Mouse (Mus musculus) forebrain, embryonic 15.5 days (tissue): ENCODE measurements around the gene Abat. TPM values are rescaled to one million over a fixed set of nuclear protein-coding genes. Genes with fewer than 3 reads are reported as not detected.
"Not testable (repeated sequence)": the region's sequence is repeated elsewhere in the genome, so short reads cannot be mapped to it uniquely, and the experiment has no call there.

Experiments used
- ATAC-seq: fragments of 200-750 bp; cut with Nextera tagmentation; replicated peaks from 2 replicates; pipeline ENCODE4 v1.8.0; 2017; ENCODE audit warnings: mild to moderate bottlenecking, moderate TSS enrichment, moderate library complexity
- H3K27ac ChIP-seq: fragments of 300-500 bp; sonication (generic); replicated peaks from 2 replicates; pipeline ENCODE4 v1.5.1; 2015; ENCODE audit warnings: mild to moderate bottlenecking, inconsistent platforms
- H3K27me3 ChIP-seq: fragments of 300-500 bp; sonication (generic); 2 replicates; pipeline ENCODE4 v1.6.1; 2015; ENCODE audit warnings: inconsistent platforms
- H3K36me3 ChIP-seq: fragments of 300-500 bp; sonication (generic); 2 replicates; pipeline ENCODE4 v1.6.1; 2015; ENCODE audit warnings: mild to moderate bottlenecking, inconsistent platforms
- H3K4me1 ChIP-seq: fragments of 300-500 bp; sonication (generic); 2 replicates; pipeline ENCODE4 v1.6.1; 2015; ENCODE audit warnings: inconsistent platforms
- H3K4me2 ChIP-seq: fragments of 300-500 bp; sonication (generic); replicated peaks from 2 replicates; pipeline ENCODE4 v1.6.1; 2015; ENCODE audit warnings: mild to moderate bottlenecking, inconsistent platforms
- H3K4me3 ChIP-seq: fragments of 300-500 bp; sonication (generic); 2 replicates; pipeline ENCODE4 v1.5.1; 2015; ENCODE audit warnings: mild to moderate bottlenecking, inconsistent platforms
- H3K9ac ChIP-seq: fragments of 300-500 bp; sonication (generic); replicated peaks from 2 replicates; pipeline ENCODE4 v1.6.1; 2015; ENCODE audit warnings: mild to moderate bottlenecking, inconsistent platforms
- H3K9me3 ChIP-seq: fragments of 300-500 bp; sonication (generic); 2 replicates; pipeline ENCODE4 v1.6.1; 2016; ENCODE audit warnings: inconsistent platforms
- whole genome bisulfite sequencing: fragments of 180-500 bp; shearing (Covaris S2); methylation state at CpG from one replicate; pipeline ENCODE4 v1.1.7; 2015; ENCODE audit warnings: mixed read lengths; 5-methylcytosine and 5-hydroxymethylcytosine counted together
- polyA plus RNA-seq: library from polyadenylated mRNA; unstranded; fragments of >200 nt; fragmentation: Nextera tagmentation; extraction: Ambion mirVana; gene quantifications from 2 replicates; pipeline ENCODE4 v1.2.1, GENCODE M21; 2015

The Abat gene
- polyA plus RNA-seq, 1 experiment from 2014 or later = 51.0 TPM

DNA sequence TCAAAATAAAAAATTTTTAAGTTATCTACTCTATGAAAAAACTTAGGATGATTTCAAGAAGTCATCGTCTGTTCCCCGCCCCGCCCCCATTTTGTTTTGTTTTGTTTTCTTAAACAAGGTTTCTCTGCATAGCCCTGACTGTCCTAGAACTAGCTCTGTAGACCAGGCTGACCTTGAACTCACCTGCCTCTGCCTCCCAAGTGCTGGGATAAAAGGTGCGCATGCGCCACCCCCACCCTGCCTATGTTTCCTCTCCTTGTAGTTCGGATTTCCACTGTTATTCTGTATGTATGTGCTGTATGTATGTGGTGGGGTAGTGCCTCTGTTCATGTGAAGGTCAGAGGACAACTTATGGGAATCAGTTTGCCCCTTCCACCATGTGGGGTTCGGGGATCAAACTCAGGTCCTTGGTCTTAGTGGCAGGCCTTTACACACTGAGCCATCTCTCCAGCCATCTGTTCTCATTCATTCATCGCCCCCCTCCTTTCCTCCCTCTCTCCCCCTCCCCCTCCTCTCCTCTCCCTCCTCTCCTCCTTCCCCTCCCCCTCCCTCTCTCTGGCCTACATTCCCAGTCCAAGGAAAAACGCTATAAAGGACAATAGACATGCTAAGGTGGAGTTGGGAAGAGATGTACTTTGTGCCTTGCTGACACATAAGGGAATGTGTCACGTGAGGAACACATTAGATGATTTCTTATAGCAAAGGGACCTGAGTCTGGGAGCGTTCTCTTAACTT lies 21.4 kb downstream of the Abat start:
- H3K27ac ChIP-seq = no peak overlapping the region
- ATAC-seq = no peak
- H3K36me3 ChIP-seq = no peaks in the 10 kb centered on the region
- H3K9ac ChIP-seq = no peak overlapping the region
- H3K4me2 ChIP-seq = no peak overlapping the region
- H3K27me3 ChIP-seq = peaks cover 12% of the 10 kb centered on the region; the same call in 1 of the 2 replicates
- H3K4me3 ChIP-seq = no peak overlapping the region
- 89% methylated on average over 11 of the region's 11 CpGs for WGBS
- H3K4me1 ChIP-seq = peaks cover 17% of the 10 kb centered on the region
- no peaks in the 10 kb centered on the region for H3K9me3 ChIP-seq

GRCm38 (mm10) chr16:8535411-8535810 lies 22.2 kb downstream of the Abat start:
- WGBS = 76% methylated on average over 6 of the region's 6 CpGs

GRCm38 (mm10) chr16:8539150-8539865 lies 26.1 kb downstream of the Abat start:
- Histone ChIP-seq H3K4me1 (peaks cover 40% of the 10 kb centered on the region), H3K9me3 (no peaks in the 10 kb centered on the region), H3K4me3 (no peak overlapping the region), H3K9ac (no peak overlapping the region), H3K27ac (peak overlapping the region; percentile 90), H3K36me3 (no peaks in the 10 kb centered on the region), H3K4me2 (peak overlapping the region; percentile 28), H3K27me3 (no peaks in the 10 kb centered on the region)
- WGBS = 17% methylated on average over 9 of the region's 9 CpGs
- ATAC-seq = peak; percentile 93

More at GRCm38 (mm10) chr16:8535411-8535810, 22.2 kb downstream of the Abat start:
- Histone ChIP-seq H3K4me1 (peaks cover 25% of the 10 kb centered on the region), H3K27ac (no peak overlapping the region), H3K9me3 (no peaks in the 10 kb centered on the region), H3K4me3 (no peak overlapping the region), H3K9ac (no peak overlapping the region), H3K27me3 (peaks cover 8% of the 10 kb centered on the region; the same call in 1 of the 2 replicates), H3K36me3 (no peaks in the 10 kb centered on the region), H3K4me2 (no peak overlapping the region)
- no peak for ATAC-seq

DNA sequence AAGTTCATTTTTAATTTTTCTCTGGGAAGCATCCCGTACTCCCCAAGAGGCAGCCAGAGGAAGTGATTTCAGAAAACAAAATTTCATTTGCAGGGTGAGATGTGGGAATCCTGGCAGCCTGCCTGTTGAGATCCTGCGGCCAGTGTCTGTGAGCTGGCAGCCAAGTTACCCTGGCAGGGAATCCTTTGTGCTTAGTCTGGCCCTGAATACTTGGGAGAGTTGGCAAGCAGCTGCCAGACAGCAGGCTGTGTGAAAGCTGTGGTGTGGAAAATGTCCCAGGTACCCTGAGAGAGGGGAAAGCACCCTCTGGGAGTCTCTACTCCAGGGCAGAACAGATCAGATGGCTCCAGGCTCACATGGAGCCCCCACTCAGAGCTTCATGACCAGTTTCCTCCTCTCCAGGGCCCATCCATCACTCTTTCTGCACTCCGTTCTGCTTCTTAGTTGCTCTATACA lies 27.7 kb downstream of the Abat start:
- Histone ChIP-seq H3K27me3 (no peaks in the 10 kb centered on the region), H3K9me3 (no peaks in the 10 kb centered on the region), H3K4me1 (peaks cover 40% of the 10 kb centered on the region), H3K9ac (peak overlapping the region; percentile 18; the same call in 1 of the 2 replicates), H3K4me3 (0 out of 2 replicates have a peak overlapping the region, but pooled peaks have one; percentile 2), H3K27ac (peak overlapping the region; percentile 90), H3K4me2 (peak overlapping the region; percentile 28), H3K36me3 (no peaks in the 10 kb centered on the region)
- 17% methylated on average over 3 of the region's 3 CpGs for WGBS
- peak; percentile 71 for ATAC-seq

- ATAC-seq = no peak
- H3K4me1 ChIP-seq = no peaks in the 10 kb centered on the region
- H3K36me3 ChIP-seq = no peaks in the 10 kb centered on the region
- H3K4me2 ChIP-seq = no peak overlapping the region
- WGBS = 94% methylated on average over 2 of the region's 2 CpGs
- H3K9ac ChIP-seq = no peak overlapping the region
- H3K9me3 ChIP-seq = no peaks in the 10 kb centered on the region
- no peaks in the 10 kb centered on the region for H3K27me3 ChIP-seq
- no peak overlapping the region for H3K4me3 ChIP-seq
- no peak overlapping the region for H3K27ac ChIP-seq
These were observed 34.6 kb downstream of the Abat start for GRCm38 (mm10) chr16:8547836-8548235.

GRCm38 (mm10) chr16:8549506-8549905 lies 36.3 kb downstream of the Abat start:
- ATAC-seq = no peak
- no peaks in the 10 kb centered on the region for H3K9me3 ChIP-seq
- H3K4me1 ChIP-seq = no peaks in the 10 kb centered on the region
- H3K4me3 ChIP-seq = no peak overlapping the region
- no peak overlapping the region for H3K9ac ChIP-seq
- H3K36me3 ChIP-seq = no peaks in the 10 kb centered on the region
- H3K27me3 ChIP-seq = no peaks in the 10 kb centered on the region
- WGBS = 72% methylated on average over 9 of the region's 9 CpGs
- H3K4me2 ChIP-seq = no peak overlapping the region
- H3K27ac ChIP-seq = no peak overlapping the region

- H3K4me2 ChIP-seq = no peak overlapping the region
- no peak overlapping the region for H3K4me3 ChIP-seq
- H3K36me3 ChIP-seq = no peaks in the 10 kb centered on the region
- 87% methylated on average over 3 of the region's 3 CpGs for WGBS
- no peak overlapping the region for H3K27ac ChIP-seq
- H3K4me1 ChIP-seq = no peaks in the 10 kb centered on the region
- no peaks in the 10 kb centered on the region for H3K27me3 ChIP-seq
- H3K9me3 ChIP-seq = peaks cover 7% of the 10 kb centered on the region; the same call in 1 of the 2 replicates
- no peak overlapping the region for H3K9ac ChIP-seq
- no peak for ATAC-seq
These were observed 41.1 kb downstream of the Abat start for GRCm38 (mm10) chr16:8554351-8554750.

DNA sequence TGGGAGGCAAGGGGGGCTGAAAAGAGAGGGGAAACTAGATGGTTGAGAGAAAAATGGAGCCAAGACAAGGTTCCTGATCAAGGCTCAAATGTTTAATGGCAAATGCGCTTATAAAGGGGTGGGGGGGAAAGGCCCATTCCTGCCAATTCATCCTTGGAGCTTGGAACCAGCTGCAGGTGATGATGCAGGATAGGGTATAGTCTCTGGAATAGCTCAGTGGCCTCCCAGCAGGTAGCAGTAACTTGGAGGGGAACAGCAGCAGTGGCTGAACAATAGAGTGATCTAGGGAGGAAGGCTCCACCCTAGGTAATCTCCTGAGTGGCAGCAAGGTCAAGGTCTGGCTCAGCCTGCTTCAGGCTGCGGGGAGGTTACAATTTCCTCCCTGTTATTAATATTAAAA lies 41.5 kb downstream of the Abat start:
- H3K27me3 ChIP-seq, H3K27ac ChIP-seq, H3K4me2 ChIP-seq, H3K9me3 ChIP-seq, ATAC-seq, H3K36me3 ChIP-seq, H3K4me3 ChIP-seq, H3K4me1 ChIP-seq, H3K9ac ChIP-seq: not testable (repeated sequence)
- WGBS = 89% methylated on average over 2 of the region's 2 CpGs

DNA sequence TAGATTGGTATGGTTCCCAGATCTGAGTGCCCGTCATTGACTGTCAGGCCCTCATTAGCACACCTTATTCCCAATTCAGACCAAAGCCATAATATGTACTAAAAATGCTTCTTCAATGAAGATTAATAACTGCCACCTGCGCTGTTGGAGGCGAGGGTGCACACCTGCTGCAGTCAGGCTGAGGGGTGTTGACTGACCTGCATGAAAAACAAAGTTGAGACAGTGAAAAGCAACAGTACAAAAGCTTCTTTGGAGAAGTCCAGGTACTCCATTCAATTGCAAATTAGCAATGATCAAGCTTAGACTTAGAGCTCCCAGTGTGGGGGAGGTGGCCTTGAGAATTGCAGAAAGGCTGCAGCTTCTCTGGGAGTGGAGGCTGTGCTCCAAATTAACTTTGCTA lies 42.1 kb downstream of the Abat start:
- peaks cover 11% of the 10 kb centered on the region for H3K9me3 ChIP-seq
- not testable (repeated sequence) for H3K27ac ChIP-seq, H3K4me1 ChIP-seq, H3K4me2 ChIP-seq, H3K36me3 ChIP-seq, H3K9ac ChIP-seq, H3K4me3 ChIP-seq, H3K27me3 ChIP-seq, ATAC-seq
- 59% methylated on average over 3 of the region's 3 CpGs for WGBS

DNA sequence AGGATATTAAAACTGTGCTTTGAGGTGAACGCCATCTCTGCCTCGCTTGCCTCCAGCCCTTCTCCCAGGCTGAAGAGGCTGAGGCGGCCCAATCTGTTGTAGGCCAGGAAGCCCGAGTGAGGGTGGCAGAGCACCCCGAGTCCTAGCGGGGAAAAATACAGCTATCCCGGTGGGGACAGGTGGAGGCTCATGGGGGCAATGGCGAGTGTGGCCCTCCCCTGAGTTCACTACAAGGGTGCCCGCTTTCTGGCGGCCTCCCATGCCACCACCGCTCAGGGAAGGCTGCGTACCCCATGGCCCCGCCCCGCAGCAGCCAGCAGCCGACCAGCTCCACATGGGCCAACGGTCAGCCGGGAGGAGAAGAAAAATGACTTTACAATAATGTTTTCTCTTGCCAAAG lies 46.9 kb downstream of the Abat start:
- 93% methylated on average over 17 of the region's 17 CpGs for WGBS
- Histone ChIP-seq H3K36me3 (0 out of 2 replicates have a peak, but pooled peaks cover 3% of the 10 kb centered on the region), H3K27me3 (no peaks in the 10 kb centered on the region), H3K9me3 (peaks cover 11% of the 10 kb centered on the region), H3K9ac (no peak overlapping the region), H3K4me2 (no peak overlapping the region), H3K4me3 (no peak overlapping the region), H3K4me1 (no peaks in the 10 kb centered on the region), H3K27ac (no peak overlapping the region)
- no peak for ATAC-seq

- not testable (repeated sequence) for H3K4me1 ChIP-seq, ATAC-seq, H3K4me3 ChIP-seq, H3K27me3 ChIP-seq, H3K9ac ChIP-seq, H3K36me3 ChIP-seq, H3K27ac ChIP-seq, H3K4me2 ChIP-seq
- H3K9me3 ChIP-seq = peaks cover 11% of the 10 kb centered on the region
- WGBS = 33% methylated on average over 4 of the region's 4 CpGs
These were observed 47.9 kb downstream of the Abat start for GRCm38 (mm10) chr16:8561101-8561500.

DNA sequence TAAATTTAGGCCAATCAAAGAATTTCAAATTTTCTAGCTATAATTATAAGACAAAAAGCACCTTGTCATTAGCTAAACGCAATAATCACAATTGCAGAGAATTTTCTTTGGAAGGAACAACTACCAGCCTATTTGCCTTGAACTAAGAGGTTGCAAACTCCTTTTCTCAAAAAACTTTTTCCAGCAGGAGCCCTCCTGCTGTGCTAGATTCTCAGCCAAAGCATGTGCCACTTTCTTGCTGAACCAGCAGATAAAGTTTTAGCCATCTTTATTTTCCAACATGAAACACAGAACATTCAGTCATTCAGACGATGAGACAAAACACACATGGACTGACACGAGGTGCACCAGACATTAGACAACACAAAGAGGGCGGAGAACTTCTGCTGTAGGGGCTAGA lies 48.6 kb downstream of the Abat start:
- not testable (repeated sequence) for ATAC-seq, H3K4me2 ChIP-seq, H3K27me3 ChIP-seq, H3K4me3 ChIP-seq, H3K27ac ChIP-seq, H3K36me3 ChIP-seq, H3K9ac ChIP-seq
- 45% methylated on average over 4 of the region's 4 CpGs for WGBS
- peaks cover 10% of the 10 kb centered on the region for H3K4me1 ChIP-seq
- peaks cover 11% of the 10 kb centered on the region for H3K9me3 ChIP-seq
